Mouse (Mus musculus) neural tube, embryonic 14.5 days (tissue): ENCODE measurements around the gene Cadps. TPM values are rescaled to one million over a fixed set of nuclear protein-coding genes. Genes with fewer than 3 reads are reported as not detected.

Experiments used
- ATAC-seq: fragments of 200-750 bp; cut with Nextera tagmentation; 2 replicates; pipeline ENCODE4 v1.8.0; 2017; ENCODE audit warnings: low read depth, mild to moderate bottlenecking, moderate TSS enrichment, moderate library complexity
- H3K27ac ChIP-seq: fragments of 300-500 bp; sonication (generic); 2 replicates; pipeline ENCODE4 v1.5.1; 2014; ENCODE audit warnings: low read depth, mild to moderate bottlenecking, control low read depth, low read length, moderate library complexity, mixed read lengths
- H3K27me3 ChIP-seq: fragments of 300-500 bp; sonication (generic); 2 replicates; pipeline ENCODE4 v1.6.1; 2014; ENCODE audit warnings: low read length; ENCODE audit not compliant: control insufficient read depth, insufficient read depth
- H3K36me3 ChIP-seq: fragments of 300-500 bp; sonication (generic); 2 replicates; pipeline ENCODE4 v1.6.1; 2014; ENCODE audit warnings: low read length, mixed read lengths; ENCODE audit not compliant: control insufficient read depth, insufficient read depth
- H3K4me1 ChIP-seq: fragments of 300-500 bp; sonication (generic); 2 replicates; pipeline ENCODE4 v1.6.1; 2014; ENCODE audit warnings: low read length; ENCODE audit not compliant: control insufficient read depth, insufficient read depth
- H3K4me2 ChIP-seq: fragments of 300-500 bp; sonication (generic); 2 replicates; pipeline ENCODE4 v1.6.1; 2014; ENCODE audit warnings: mild to moderate bottlenecking, low read depth, low read length, control low read depth
- H3K4me3 ChIP-seq: fragments of 300-500 bp; sonication (generic); 2 replicates; pipeline ENCODE4 v1.5.1; 2014; ENCODE audit warnings: low read depth, low read length, control low read depth, mixed read lengths
- H3K9ac ChIP-seq: fragments of 300-500 bp; sonication (generic); replicated peaks from 2 replicates; pipeline ENCODE4 v1.6.1; 2014; ENCODE audit warnings: low read depth, mild to moderate bottlenecking, control low read depth, low read length, mixed read lengths
- H3K9me3 ChIP-seq: fragments of 300-500 bp; sonication (generic); 2 replicates; pipeline ENCODE4 v1.6.1; 2016; ENCODE audit warnings: low read length; ENCODE audit not compliant: control insufficient read depth
- WGBS: fragments of 180-500 bp; shearing (Covaris S2); extraction: QIAGEN DNeasy Blood & Tissue Kit; methylation state at CpG from one replicate; pipeline ENCODE4 v1.1.7; 2014; 5-methylcytosine and 5-hydroxymethylcytosine counted together
- polyA plus RNA-seq: library from polyadenylated mRNA; unstranded; fragments of >200 nt; fragmentation: Nextera tagmentation; extraction: Ambion mirVana; gene quantifications from 2 replicates; pipeline ENCODE4 v1.2.1, GENCODE M21; 2014

Cadps gene
- polyA plus RNA-seq, 1 experiment from 2014 or later: 86.2 TPM

GRCm38 (mm10) chr14:12348089-12348488, 474.8 kb downstream of the Cadps start, which contains the start of gene Fezf2:
TSS of gene Fezf2 (minus strand) at chr14:12348189.
- no peak within 1 kb of the TSS for H3K4me3 ChIP-seq
- no peaks in the 10 kb centered on the region for H3K36me3 ChIP-seq
- 0% methylated on average over 2 of the region's 2 CpGs for WGBS
- 0 out of 2 replicates have a peak, but pooled peaks cover 10% of the 10 kb centered on the region for H3K4me1 ChIP-seq
- no peak for ATAC-seq
- H3K4me2 ChIP-seq: no peak within 1 kb of the TSS
- H3K27ac ChIP-seq: no peak within 1 kb of the TSS
- no peak within 1 kb of the TSS for H3K9ac ChIP-seq
- H3K9me3 ChIP-seq: no peaks in the 10 kb centered on the region
- peaks cover 90% of the 10 kb centered on the region for H3K27me3 ChIP-seq

GRCm38 (mm10) chr14:12346865-12347600, 475.8 kb downstream of the Cadps start:
- H3K4me2 ChIP-seq: no peak overlapping the region
- no peak overlapping the region for H3K27ac ChIP-seq
- no peaks in the 10 kb centered on the region for H3K9me3 ChIP-seq
- WGBS: 1% methylated on average over 26 of the region's 26 CpGs
- no peak overlapping the region for H3K4me3 ChIP-seq
- H3K9ac ChIP-seq: no peak overlapping the region
- H3K36me3 ChIP-seq: no peaks in the 10 kb centered on the region
- H3K27me3 ChIP-seq: peaks cover 89% of the 10 kb centered on the region
- 0 out of 2 replicates have a peak, but pooled peaks cover 10% of the 10 kb centered on the region for H3K4me1 ChIP-seq
- ATAC-seq: no peak

DNA sequence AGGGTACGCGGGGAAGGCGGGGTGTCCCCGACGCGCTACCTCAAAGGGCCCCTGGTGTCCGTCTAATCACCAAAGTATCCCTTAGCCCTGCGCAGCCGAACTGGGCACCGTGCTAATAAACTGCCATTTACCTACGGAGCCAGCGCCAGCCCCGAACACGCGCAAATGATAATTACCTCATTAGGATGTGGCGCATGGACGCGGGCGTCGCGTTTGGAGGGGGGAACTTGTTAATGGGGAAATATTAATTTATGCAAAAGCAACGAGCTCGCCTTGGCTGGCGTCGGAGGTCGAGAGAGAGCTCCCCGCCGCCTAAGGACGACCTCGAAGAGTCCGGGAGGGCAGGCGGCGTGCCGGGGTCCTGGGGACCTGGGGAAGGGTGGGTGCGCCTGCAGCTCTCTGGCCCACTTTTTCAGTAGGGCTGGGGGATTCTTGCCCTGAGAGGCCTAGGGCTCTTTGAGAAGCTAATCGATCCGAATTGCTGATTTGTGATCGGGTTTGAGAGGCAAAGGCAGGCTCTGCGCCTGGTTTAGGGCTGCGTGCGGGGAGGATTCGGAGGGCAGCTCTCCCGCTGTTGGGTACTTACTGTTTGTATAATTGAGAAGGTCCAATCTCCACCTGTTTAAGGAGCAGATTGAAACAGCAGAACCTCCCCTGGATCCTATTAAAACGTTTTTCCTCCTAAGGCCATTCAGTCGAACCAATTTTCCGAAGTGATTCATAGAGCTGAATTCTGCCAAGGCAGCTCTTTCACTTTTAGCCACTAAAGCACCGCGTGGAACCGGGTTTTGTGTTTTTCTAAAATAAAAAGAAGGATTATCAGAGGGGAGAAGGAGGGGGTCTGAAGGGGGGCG, 476.6 kb downstream of the Cadps start:
- ATAC-seq: no peak
- no peak overlapping the region for H3K4me3 ChIP-seq
- H3K9ac ChIP-seq: no peak overlapping the region
- no peak overlapping the region for H3K4me2 ChIP-seq
- no peaks in the 10 kb centered on the region for H3K9me3 ChIP-seq
- peaks cover 90% of the 10 kb centered on the region for H3K27me3 ChIP-seq
- WGBS: under 1% methylated on average over 48 of the region's 50 CpGs
- 0 out of 2 replicates have a peak, but pooled peaks cover 10% of the 10 kb centered on the region for H3K4me1 ChIP-seq
- no peaks in the 10 kb centered on the region for H3K36me3 ChIP-seq
- no peak overlapping the region for H3K27ac ChIP-seq

- Histone ChIP-seq H3K9me3 (no peaks in the 10 kb centered on the region), H3K27me3 (peaks cover 85% of the 10 kb centered on the region), H3K4me3 (no peak overlapping the region), H3K9ac (no peak overlapping the region), H3K4me2 (no peak overlapping the region), H3K36me3 (no peaks in the 10 kb centered on the region), H3K27ac (no peak overlapping the region), H3K4me1 (0 out of 2 replicates have a peak, but pooled peaks cover 10% of the 10 kb centered on the region)
- ATAC-seq: no peak
- under 1% methylated on average over 40 of the region's 40 CpGs for WGBS
Observed at GRCm38 (mm10) chr14:12345241-12345921, 477.5 kb downstream of the Cadps start.

DNA sequence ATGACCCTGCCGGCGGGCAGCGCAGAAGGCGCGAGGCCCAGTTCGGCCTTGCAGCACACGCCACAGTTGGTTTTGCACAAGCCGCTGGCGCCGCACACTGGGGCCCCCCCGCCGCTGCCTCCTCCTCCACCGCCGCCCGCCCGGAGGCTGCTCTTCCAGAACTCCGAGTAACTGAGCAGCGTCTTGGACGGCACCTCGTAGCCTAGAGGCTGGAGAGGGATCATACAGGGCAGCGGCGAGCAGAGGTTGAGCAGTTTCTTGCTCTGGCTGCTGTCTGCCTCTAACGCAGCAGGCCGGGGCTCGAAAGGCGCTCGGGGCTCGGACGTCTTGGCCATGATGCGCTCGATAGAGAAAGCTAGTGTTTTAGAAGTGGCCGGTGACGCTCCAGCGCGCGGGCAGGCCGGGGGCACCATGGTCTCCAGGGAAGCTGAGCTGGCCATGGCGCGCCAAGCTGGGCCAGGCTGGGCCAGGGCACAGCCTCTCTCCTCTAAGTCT, 478.1 kb downstream of the Cadps start:
- Histone ChIP-seq H3K9ac (no peak overlapping the region), H3K4me2 (no peak overlapping the region), H3K4me1 (0 out of 2 replicates have a peak, but pooled peaks cover 10% of the 10 kb centered on the region), H3K9me3 (no peaks in the 10 kb centered on the region), H3K27ac (no peak overlapping the region), H3K4me3 (no peak overlapping the region), H3K27me3 (peaks cover 87% of the 10 kb centered on the region), H3K36me3 (no peaks in the 10 kb centered on the region)
- WGBS: 1% methylated on average over 39 of the region's 39 CpGs
- no peak for ATAC-seq

- WGBS: 3% methylated on average over 24 of the region's 24 CpGs
- Histone ChIP-seq H3K27me3 (peaks cover 86% of the 10 kb centered on the region), H3K4me3 (no peak overlapping the region), H3K27ac (no peak overlapping the region), H3K9me3 (no peaks in the 10 kb centered on the region), H3K36me3 (no peaks in the 10 kb centered on the region), H3K9ac (no peak overlapping the region), H3K4me1 (0 out of 2 replicates have a peak, but pooled peaks cover 10% of the 10 kb centered on the region), H3K4me2 (no peak overlapping the region)
- ATAC-seq: no peak
Observed at GRCm38 (mm10) chr14:12344061-12344745, 478.7 kb downstream of the Cadps start.

- Histone ChIP-seq H3K4me1 (0 out of 2 replicates have a peak, but pooled peaks cover 10% of the 10 kb centered on the region), H3K9ac (no peak overlapping the region), H3K36me3 (no peaks in the 10 kb centered on the region), H3K4me2 (no peak overlapping the region), H3K27me3 (peaks cover 81% of the 10 kb centered on the region), H3K9me3 (no peaks in the 10 kb centered on the region), H3K4me3 (no peak overlapping the region), H3K27ac (no peak overlapping the region)
- no peak for ATAC-seq
- 1% methylated on average over 20 of the region's 20 CpGs for WGBS
Observed at GRCm38 (mm10) chr14:12343451-12343941, 479.4 kb downstream of the Cadps start.

DNA sequence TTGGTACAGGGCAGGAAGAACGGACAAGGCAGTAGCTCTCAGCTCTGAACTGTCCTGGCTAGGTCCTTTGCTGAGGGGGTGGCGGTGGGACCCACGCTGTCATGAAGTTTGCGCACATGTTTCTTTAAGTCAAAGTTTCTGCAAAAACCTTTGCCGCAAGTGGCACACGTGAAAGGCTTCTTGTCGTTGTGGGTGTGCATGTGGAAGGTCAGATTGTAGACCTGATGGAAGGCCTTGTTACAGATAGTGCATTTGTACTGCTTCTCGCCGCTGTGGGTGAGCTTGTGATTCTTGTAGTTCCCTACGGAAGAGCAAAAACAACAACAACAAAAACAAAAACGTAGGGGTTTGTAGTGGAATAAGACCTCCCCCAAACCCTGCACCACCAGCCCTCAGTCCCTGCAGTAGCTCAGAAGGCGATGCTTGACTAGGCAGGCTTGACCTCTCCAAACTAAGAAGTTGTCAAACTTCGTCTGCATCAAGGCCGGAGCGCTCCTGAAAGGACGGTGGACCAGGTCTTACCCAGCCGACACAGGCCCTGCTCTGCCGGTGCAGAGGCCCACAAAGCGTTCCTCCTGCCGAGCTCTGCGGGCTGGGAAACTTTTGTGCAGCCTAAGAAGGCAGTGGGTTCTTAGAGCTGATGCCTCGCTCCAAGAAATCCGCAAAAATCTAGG, 480.3 kb downstream of the Cadps start:
- H3K4me3 ChIP-seq: no peak overlapping the region
- H3K4me1 ChIP-seq: 0 out of 2 replicates have a peak, but pooled peaks cover 10% of the 10 kb centered on the region
- no peaks in the 10 kb centered on the region for H3K36me3 ChIP-seq
- peaks cover 76% of the 10 kb centered on the region for H3K27me3 ChIP-seq
- no peak overlapping the region for H3K9ac ChIP-seq
- H3K9me3 ChIP-seq: no peaks in the 10 kb centered on the region
- no peak overlapping the region for H3K27ac ChIP-seq
- H3K4me2 ChIP-seq: no peak overlapping the region
- no peak for ATAC-seq
- 3% methylated on average over 23 of the region's 23 CpGs for WGBS
